Mouse (Mus musculus): ENCODE results near the gene Serpini2.
A peak's percentile ranks its signal among the peaks of the same experiment; 100 is the strongest.
"Not testable (repeated sequence)": the region's sequence is repeated elsewhere in the genome, so short reads cannot be mapped to it uniquely, and the experiment has no call there.

Serpini2 gene

GRCm38 (mm10) chr3:75269978-75270377 lies at the start of gene Serpini2:
Gene Serpini2, minus strand, starts transcription at chr3:75270078.
- DNase-seq (ENCODE audit: low read depth) = no peak

- DNase-seq (ENCODE audit: low read depth) = no peak
Measured at GRCm38 (mm10) chr3:75308861-75309260, 39.0 kb upstream of the Serpini2 start.

DNA sequence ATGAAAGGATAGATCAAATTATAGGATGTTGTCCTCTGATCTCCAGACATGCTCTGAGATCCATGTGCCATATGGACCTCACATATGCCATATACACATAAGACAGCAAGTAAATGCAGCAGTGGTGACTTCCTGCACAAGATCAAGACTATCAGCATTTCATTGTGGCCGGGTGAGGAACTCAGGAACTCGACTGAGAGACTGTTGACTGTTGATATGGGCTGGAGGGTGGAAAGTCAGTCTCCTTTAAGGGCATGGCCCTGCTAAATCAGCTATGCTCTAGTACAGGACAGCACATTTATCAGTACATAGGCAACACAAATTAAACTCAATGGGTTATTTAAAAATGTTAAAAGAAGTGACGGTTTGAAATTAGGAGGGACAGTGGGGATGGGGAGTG lies 38.4 kb upstream of the Serpini2 start:
- DNase-seq (ENCODE audit: low read depth) = no peak

- DNase-seq (ENCODE audit: low read depth) = no peak
Measured at GRCm38 (mm10) chr3:75305584-75305983, 35.7 kb upstream of the Serpini2 start.

- DNase-seq (ENCODE audit: low read depth) = no peak
Measured at GRCm38 (mm10) chr3:75304621-75305020, 34.7 kb upstream of the Serpini2 start.

- no peak for DNase-seq (ENCODE audit: low read depth)
Measured at GRCm38 (mm10) chr3:75301072-75301471, 31.2 kb upstream of the Serpini2 start.

DNA sequence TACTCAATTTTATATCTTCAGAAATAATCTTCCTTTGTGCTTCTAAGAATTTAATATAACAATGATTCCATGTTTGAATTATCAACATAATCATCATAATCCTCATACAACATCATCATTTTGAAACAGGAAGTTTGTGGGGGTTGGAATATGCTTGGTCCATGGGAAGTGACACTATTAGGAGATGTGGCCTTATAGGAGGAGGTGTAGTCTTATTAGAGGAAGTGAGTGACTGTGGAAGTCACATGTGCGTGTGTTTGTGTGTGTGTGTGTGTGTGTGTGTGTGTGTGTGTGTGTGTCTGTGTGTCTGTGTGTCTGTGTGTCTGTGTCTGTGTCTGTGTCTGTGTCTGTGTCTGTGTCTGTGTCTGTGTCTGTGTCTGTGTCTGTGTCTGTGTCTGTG lies 29.6 kb upstream of the Serpini2 start:
- DNase-seq (ENCODE audit: low read depth) = not testable (repeated sequence)

- no peak for DNase-seq (ENCODE audit: low read depth)
Measured at GRCm38 (mm10) chr3:75297758-75298111, 27.9 kb upstream of the Serpini2 start.

DNA sequence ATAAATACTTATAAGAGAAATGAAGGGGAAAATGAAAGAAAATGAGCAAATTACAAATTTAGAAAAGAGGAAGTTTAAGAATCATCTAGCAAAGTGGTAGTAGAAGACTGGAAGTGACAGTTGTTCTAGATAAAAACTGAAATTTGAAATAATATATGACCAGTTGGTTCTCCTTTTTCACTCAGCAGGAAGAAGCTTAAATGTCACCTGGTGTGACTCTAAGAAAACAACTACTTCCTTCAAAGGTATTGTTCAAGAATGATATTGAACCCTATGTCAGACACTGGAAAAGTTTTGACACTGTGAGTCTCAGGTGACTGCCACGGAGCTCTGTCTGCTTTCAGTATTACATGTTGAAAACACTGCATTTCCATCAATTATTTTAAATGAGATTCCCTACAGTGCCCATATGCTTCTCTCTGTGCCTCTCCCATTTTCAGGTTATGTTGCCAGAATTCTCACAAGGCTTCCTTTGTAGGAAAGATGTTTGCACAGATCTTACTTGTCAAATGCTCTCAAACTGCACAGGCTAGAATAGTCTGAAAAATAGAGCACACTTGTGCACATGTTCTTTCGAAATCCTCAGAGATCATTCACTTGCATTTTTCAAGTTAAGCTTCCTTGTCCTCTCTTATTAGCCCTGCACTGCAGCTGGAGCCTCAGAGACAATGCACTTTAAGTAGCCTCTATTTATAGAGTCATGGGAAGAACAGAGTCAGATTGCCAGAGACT lies 27.3 kb upstream of the Serpini2 start:
- DNase-seq (ENCODE audit: low read depth) = no peak

DNA sequence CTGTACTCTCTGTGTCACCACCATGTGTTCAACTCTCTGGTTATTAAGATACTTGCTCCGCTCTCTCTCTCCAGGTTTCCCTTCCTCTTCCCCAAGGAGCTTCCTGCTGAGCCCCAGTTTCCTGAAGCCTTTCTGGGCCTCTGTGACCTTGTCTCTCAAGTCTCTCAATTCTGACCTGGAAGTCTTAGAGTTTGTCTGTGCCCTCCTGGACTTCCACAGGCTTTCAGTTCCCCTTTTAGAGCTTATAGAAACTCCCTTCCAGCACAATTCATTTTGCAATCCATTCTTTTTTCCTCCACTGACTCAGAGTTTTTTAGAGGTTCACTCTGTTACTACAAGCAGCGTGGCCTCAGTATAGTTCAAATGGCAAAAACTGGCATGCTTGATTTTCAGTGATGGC lies 23.4 kb upstream of the Serpini2 start:
- DNase-seq (ENCODE audit: low read depth) = no peak

DNA sequence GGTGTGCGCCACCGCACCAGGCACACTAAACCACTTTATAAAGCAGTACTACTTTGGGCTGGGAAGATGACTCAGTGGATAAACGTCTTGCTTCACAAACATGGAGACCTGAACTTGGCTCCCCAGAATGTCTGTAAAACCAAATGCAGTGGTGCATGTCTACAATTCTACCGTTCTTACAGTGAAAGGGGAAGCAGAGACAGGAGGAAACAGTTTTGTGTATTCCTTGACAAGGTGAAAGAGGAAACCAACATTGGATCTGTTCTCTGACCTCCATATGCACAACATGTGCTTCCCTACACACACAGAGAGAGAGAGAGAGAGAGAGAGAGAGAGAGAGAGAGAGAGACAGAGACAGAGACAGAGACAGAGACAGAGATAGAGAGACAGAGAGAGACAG lies 7.6 kb upstream of the Serpini2 start:
- DNase-seq (ENCODE audit: low read depth) = no peak

DNA sequence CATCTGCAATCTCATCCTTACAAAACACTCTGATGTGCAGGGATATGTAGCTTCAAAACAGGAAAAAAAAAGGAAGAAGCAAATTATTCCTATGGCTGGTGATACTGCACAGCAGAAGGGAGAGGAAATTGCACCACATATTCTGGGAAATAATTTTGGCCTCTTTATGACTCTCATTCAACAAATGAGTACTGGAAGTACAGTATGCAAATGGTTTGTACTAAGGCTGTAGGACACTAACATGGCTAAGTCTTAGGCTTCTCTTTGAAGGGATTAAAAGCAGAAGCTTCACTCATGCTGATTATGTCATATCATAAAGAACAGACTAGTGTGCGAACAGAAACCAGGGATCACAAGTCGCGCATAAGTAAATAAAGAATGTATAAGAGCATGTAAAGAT lies 6.6 kb upstream of the Serpini2 start:
- no peak for DNase-seq (ENCODE audit: low read depth)

DNA sequence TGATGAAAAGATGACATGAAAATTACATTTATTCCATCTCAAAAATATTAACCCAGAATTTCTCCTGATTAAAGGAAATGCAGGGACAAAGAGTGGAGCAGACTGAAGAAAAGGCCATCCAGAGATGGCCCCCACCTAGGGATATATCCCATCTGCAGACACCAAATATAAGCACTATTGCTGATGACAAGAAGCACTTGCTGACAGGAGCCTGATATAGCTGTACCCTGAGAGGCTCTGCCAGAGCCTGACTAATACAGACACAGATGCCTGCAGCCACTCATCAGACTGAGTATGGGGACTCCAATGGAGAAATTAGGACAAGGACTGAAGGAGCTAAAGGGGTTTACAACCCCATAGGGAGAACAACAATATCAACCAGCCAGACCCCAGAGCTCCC lies 5.2 kb upstream of the Serpini2 start:
- no peak for DNase-seq (ENCODE audit: low read depth)

DNA sequence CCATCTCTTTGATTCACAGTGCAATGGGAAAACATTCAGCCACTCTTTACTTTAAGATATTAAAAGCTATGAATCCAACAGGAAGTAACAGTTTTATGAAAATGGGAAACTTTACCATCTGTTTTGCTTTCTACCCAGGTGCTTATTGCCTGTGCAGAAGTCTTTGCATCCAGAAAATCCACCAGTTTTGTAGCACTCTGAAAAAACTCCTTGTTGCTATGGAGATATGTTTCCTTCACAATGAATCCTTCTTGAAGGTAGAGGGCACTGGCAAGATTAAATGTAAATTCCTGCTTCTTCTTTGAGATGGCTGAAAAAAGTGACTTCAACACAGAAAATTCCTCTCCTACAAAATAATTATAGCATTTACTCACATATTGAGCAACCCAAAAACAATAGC lies 10.5 kb downstream of the Serpini2 start:
- DNase-seq (ENCODE audit: low read depth) = no peak

- DNase-seq (ENCODE audit: low read depth) = no peak
Measured at GRCm38 (mm10) chr3:75219694-75220093, 50.2 kb downstream of the Serpini2 start.

DNA sequence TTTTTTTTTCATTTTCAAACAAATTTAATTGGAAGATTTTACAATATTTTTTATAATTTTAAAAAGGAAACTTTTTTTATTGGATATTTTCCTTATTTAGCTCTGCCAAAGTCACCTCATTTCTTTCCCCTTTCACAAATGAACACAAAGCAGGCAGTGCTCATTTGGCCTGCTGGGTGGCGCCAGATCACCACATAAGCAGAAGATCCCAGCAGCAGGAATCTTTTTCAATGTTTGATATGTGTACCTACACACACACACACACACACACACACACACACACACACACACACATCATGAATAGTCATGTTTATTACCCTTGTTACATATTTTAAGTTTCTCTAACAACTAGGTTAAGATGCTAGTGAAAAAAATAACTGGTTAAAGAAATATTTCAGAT lies 50.7 kb downstream of the Serpini2 start:
- peak; percentile 14 for DNase-seq (ENCODE audit: low read depth)

DNA sequence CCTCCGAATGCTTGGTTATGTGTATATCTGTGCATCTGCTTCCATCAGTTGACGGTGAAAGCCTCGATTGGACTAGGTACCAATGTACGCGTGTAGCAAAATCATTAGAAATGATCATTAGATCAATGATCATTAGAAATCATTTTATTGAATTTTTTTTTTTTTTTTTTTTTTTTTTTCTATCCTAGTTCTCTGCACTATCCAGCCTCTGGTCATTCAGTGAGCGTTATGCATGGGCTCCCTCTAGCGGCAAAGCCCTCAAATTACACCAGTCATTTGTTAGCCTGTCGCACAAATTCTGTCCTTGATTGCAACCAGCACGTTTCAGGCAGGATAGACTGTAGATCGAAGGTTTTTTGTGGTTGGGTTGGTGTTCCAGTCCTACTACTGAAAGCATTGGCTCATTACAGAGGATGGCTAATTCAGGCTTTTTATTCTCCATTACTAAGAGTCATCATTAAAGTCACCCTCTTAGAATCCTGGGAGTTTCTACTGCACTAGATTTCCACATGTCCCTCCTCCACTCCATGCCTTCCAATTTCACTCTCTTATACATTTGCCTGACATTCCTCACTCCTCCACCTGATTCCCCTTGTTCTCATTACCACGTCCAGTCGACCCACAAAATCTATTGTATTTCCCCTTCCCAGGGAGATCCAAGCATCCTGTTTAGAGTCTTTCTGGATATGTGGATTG lies 66.9 kb downstream of the Serpini2 start:
- peak; percentile 48 for DNase-seq (ENCODE audit: low read depth)

All from naive thymus-derived CD4-positive, alpha-beta T cell, adult 2 months (primary cell).